Mouse (Mus musculus) liver, postnatal 0 days (tissue): ENCODE data around the gene Timm13.
A peak's percentile ranks its signal among the peaks of the same experiment; 100 is the strongest.

Experiments used
- CTCF ChIP-seq: sonication (generic); IDR thresholded peaks from 2 replicates; pipeline ENCODE4 v1.5.1; 2016; ENCODE audit warnings: antibody characterized with exemption, low read depth
- EP300 ChIP-seq: IDR thresholded peaks from 2 replicates; pipeline ENCODE4 v1.6.1; 2016; ENCODE audit warnings: antibody characterized with exemption, low read depth, mild to moderate bottlenecking

DNA sequence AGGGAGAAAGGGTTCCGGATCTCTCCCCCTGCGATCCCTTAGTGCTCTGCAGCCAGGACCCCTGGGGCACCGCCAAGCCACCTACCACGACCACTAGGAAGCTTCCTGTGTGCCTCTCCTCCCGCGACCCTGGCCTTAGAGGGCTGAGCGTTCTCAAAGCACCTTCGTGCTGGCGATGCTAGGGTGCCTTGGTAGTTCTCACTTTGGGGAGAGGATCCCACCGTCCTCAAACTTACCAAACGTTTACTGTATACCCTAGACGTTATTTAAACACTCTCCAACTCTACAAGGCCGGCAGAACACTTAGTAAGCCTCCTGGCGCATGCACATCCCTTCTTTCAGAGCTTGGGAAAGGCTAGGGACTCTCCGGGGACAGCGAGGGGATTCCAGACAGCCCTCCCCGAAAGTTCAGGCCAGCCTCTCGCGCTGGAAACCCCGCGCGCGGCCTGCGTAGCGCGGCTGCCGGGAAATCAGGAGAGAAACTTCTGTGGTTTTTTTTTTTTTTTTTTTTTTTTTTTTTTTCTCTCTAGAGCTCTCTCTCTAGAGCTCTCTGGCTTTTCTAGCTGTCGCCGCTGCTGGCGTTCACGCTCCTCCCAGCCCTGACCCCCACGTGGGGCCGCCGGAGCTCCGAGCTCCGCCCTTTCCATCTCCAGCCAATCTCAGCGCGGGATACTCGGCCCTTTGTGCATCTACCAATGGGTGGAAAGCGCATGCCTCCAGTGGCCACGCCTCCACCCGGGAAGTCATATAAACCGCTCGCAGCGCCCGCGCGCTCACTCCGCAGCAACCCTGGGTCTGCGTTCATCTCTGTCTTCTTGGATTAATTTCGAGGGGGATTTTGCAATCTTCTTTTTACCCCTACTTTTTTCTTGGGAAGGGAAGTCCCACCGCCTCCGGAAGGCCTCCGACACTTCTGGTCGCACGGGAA, 28.8 kb upstream of the Timm13 start, which contains the start of gene Gadd45b:
- no peak for TF ChIP-seq CTCF
- TF ChIP-seq EP300, result peak; percentile 30
